Mouse (Mus musculus) retina, postnatal 7 days (tissue): Measurements from ENCODE around the gene Tmc6.

Source experiments
- DNase-seq: peaks from one replicate; pipeline ENCODE4 v3.0.0-alpha.2; 2012; ENCODE audit warnings: low read depth, low spot score

Tmc6 gene

GRCm38 (mm10) chr11:117755891-117756290 lies 26.1 kb downstream of the Tmc6 start:
- no peak for DNase-seq

GRCm38 (mm10) chr11:117751544-117751943 lies 30.5 kb downstream of the Tmc6 start:
- no peak for DNase-seq

- no peak for DNase-seq
These were observed 32.6 kb downstream of the Tmc6 start for GRCm38 (mm10) chr11:117749414-117749813.

GRCm38 (mm10) chr11:117748628-117749027 lies 33.4 kb downstream of the Tmc6 start:
- no peak for DNase-seq

GRCm38 (mm10) chr11:117743454-117744030 lies 38.5 kb downstream of the Tmc6 start:
- DNase-seq = no peak

- no peak for DNase-seq
These were observed 39.3 kb downstream of the Tmc6 start for GRCm38 (mm10) chr11:117742715-117743114.

- DNase-seq = no peak
These were observed 39.8 kb downstream of the Tmc6 start for GRCm38 (mm10) chr11:117742243-117742642.

GRCm38 (mm10) chr11:117741128-117741527 lies 40.9 kb downstream of the Tmc6 start:
- no peak for DNase-seq

GRCm38 (mm10) chr11:117738123-117738522 lies 43.9 kb downstream of the Tmc6 start:
- no peak for DNase-seq

- DNase-seq = no peak
These were observed 45.8 kb downstream of the Tmc6 start for GRCm38 (mm10) chr11:117736037-117736689.

- no peak for DNase-seq
These were observed 50.5 kb downstream of the Tmc6 start for GRCm38 (mm10) chr11:117731470-117731869.

GRCm38 (mm10) chr11:117730490-117730838 lies 51.5 kb downstream of the Tmc6 start:
- DNase-seq = no peak

- no peak for DNase-seq
These were observed 52.1 kb downstream of the Tmc6 start for GRCm38 (mm10) chr11:117729798-117730489.

GRCm38 (mm10) chr11:117729341-117729740 lies 52.7 kb downstream of the Tmc6 start:
- DNase-seq = no peak

- no peak for DNase-seq
These were observed 53.2 kb downstream of the Tmc6 start for GRCm38 (mm10) chr11:117728841-117729240.

- DNase-seq = no peak
These were observed 53.8 kb downstream of the Tmc6 start for GRCm38 (mm10) chr11:117728245-117728644.

- DNase-seq = no peak
These were observed 55.0 kb downstream of the Tmc6 start for GRCm38 (mm10) chr11:117727031-117727430.

GRCm38 (mm10) chr11:117724604-117725301 lies 57.2 kb downstream of the Tmc6 start:
- DNase-seq = no peak

- no peak for DNase-seq
These were observed 63.2 kb downstream of the Tmc6 start for GRCm38 (mm10) chr11:117718838-117719237.
